Mouse (Mus musculus): ENCODE data around the gene Rere.
"Not testable (repeated sequence)": the region's sequence is repeated elsewhere in the genome, so short reads cannot be mapped to it uniquely, and the experiment has no call there.

The Rere gene

GRCm38 (mm10) chr4:150493258-150493937, 212.0 kb downstream of the Rere start:
- no peak for DNase-seq (ENCODE audit: low read depth in 2 of 2, low spot score in 2 of 2)

GRCm38 (mm10) chr4:150493938-150494330, 212.5 kb downstream of the Rere start:
- not testable (repeated sequence) for DNase-seq (ENCODE audit: low read depth in 2 of 2, low spot score in 2 of 2)

- DNase-seq (ENCODE audit: low read depth in 2 of 2, low spot score in 2 of 2): no peak
Observed at GRCm38 (mm10) chr4:150495568-150495967, 214.1 kb downstream of the Rere start.

GRCm38 (mm10) chr4:150504304-150505021, 223.0 kb downstream of the Rere start:
- DNase-seq (ENCODE audit: low read depth in 2 of 2, low spot score in 2 of 2): no peak

- no peak for DNase-seq (ENCODE audit: low read depth in 2 of 2, low spot score in 2 of 2)
Observed at GRCm38 (mm10) chr4:150509026-150509712, 227.7 kb downstream of the Rere start.

GRCm38 (mm10) chr4:150510036-150510435, 228.6 kb downstream of the Rere start:
- DNase-seq (ENCODE audit: low read depth in 2 of 2, low spot score in 2 of 2): no peak

GRCm38 (mm10) chr4:150513387-150513786, 231.9 kb downstream of the Rere start:
- not testable (repeated sequence) for DNase-seq (ENCODE audit: low read depth in 2 of 2, low spot score in 2 of 2)

- no peak for DNase-seq (ENCODE audit: low read depth in 2 of 2, low spot score in 2 of 2)
Observed at GRCm38 (mm10) chr4:150516201-150516600, 234.8 kb downstream of the Rere start.

GRCm38 (mm10) chr4:150517381-150517780, 235.9 kb downstream of the Rere start:
- peak; percentile 9 to 28 for DNase-seq (ENCODE audit: low read depth in 2 of 2, low spot score in 2 of 2)

GRCm38 (mm10) chr4:150518826-150519225, 237.4 kb downstream of the Rere start:
- DNase-seq (ENCODE audit: low read depth in 2 of 2, low spot score in 2 of 2): peak; percentile 16 to 40

GRCm38 (mm10) chr4:150520069-150520468, 238.6 kb downstream of the Rere start:
- no peak for DNase-seq (ENCODE audit: low read depth in 2 of 2, low spot score in 2 of 2)

- no peak for DNase-seq (ENCODE audit: low read depth in 2 of 2, low spot score in 2 of 2)
Observed at GRCm38 (mm10) chr4:150522425-150522824, 241.0 kb downstream of the Rere start.

GRCm38 (mm10) chr4:150523351-150523750, 241.9 kb downstream of the Rere start:
- DNase-seq (ENCODE audit: low read depth in 2 of 2, low spot score in 2 of 2): no peak

- DNase-seq (ENCODE audit: low read depth in 2 of 2, low spot score in 2 of 2): no peak
Observed at GRCm38 (mm10) chr4:150526269-150526668, 244.8 kb downstream of the Rere start.

- no peak for DNase-seq (ENCODE audit: low read depth in 2 of 2, low spot score in 2 of 2)
Observed at GRCm38 (mm10) chr4:150528426-150528825, 247.0 kb downstream of the Rere start.

GRCm38 (mm10) chr4:150528846-150529245, 247.4 kb downstream of the Rere start:
- no peak for DNase-seq (ENCODE audit: low read depth in 2 of 2, low spot score in 2 of 2)

GRCm38 (mm10) chr4:150531869-150532268, 250.4 kb downstream of the Rere start:
- no peak for DNase-seq (ENCODE audit: low read depth in 2 of 2, low spot score in 2 of 2)

GRCm38 (mm10) chr4:150536821-150537510, 255.5 kb downstream of the Rere start:
- no peak for DNase-seq (ENCODE audit: low read depth in 2 of 2, low spot score in 2 of 2)

GRCm38 (mm10) chr4:150539846-150540245, 258.4 kb downstream of the Rere start:
- DNase-seq (ENCODE audit: low read depth in 2 of 2, low spot score in 2 of 2): peak; percentile 41 to 50

- DNase-seq (ENCODE audit: low read depth in 2 of 2, low spot score in 2 of 2): no peak
Observed at GRCm38 (mm10) chr4:150540392-150541094, 259.1 kb downstream of the Rere start.

- DNase-seq (ENCODE audit: low read depth in 2 of 2, low spot score in 2 of 2): no peak
Observed at GRCm38 (mm10) chr4:150544231-150544630, 262.8 kb downstream of the Rere start.

Data from CD8-positive naive resting alpha-beta T cell, adult 2 months (primary cell).